Mouse (Mus musculus) adrenal gland, postnatal 14 days (tissue): ENCODE data around the gene E130308A19Rik. TPM values are rescaled to one million over a fixed set of nuclear protein-coding genes. Genes with fewer than 3 reads are reported as not detected.
A peak's percentile ranks its signal among the peaks of the same experiment; 100 is the strongest.

ENCODE experiments used
- DNase-seq: peaks from one replicate; pipeline ENCODE4 v3.0.0; 2021; ENCODE audit warnings: mixed read lengths
- total RNA-seq: library from RNA; stranded (reverse); gene quantifications from 2 replicates; pipeline ENCODE4 v1.2.3, GENCODE M21; 2021

Gene E130308A19Rik
- total RNA-seq, 1 experiment from 2014 or later = 17.2 TPM

- no peak for DNase-seq
Measured at GRCm38 (mm10) chr4:59682950-59683349, 56.9 kb downstream of the E130308A19Rik start.

- DNase-seq = no peak
Measured at GRCm38 (mm10) chr4:59684306-59684705, 58.3 kb downstream of the E130308A19Rik start.

GRCm38 (mm10) chr4:59686716-59687115 lies 60.7 kb downstream of the E130308A19Rik start:
- DNase-seq = no peak

- no peak for DNase-seq
Measured at GRCm38 (mm10) chr4:59689055-59689454, 63.0 kb downstream of the E130308A19Rik start.

- DNase-seq = no peak
Measured at GRCm38 (mm10) chr4:59690145-59690544, 64.1 kb downstream of the E130308A19Rik start.

GRCm38 (mm10) chr4:59696846-59697245 lies 70.8 kb downstream of the E130308A19Rik start:
- no peak for DNase-seq

GRCm38 (mm10) chr4:59697869-59698268 lies 71.9 kb downstream of the E130308A19Rik start:
- DNase-seq = no peak

- no peak for DNase-seq
Measured at GRCm38 (mm10) chr4:59699014-59699792, 73.2 kb downstream of the E130308A19Rik start.

GRCm38 (mm10) chr4:59709321-59709720 lies 83.3 kb downstream of the E130308A19Rik start:
- peak; percentile 80 for DNase-seq

GRCm38 (mm10) chr4:59710736-59711389 lies 84.9 kb downstream of the E130308A19Rik start:
- DNase-seq = no peak

GRCm38 (mm10) chr4:59712451-59712850 lies 86.4 kb downstream of the E130308A19Rik start:
- DNase-seq = no peak

- DNase-seq = no peak
Measured at GRCm38 (mm10) chr4:59712955-59713354, 86.9 kb downstream of the E130308A19Rik start.

- no peak for DNase-seq
Measured at GRCm38 (mm10) chr4:59714472-59714871, 88.5 kb downstream of the E130308A19Rik start.

GRCm38 (mm10) chr4:59714926-59715325 lies 88.9 kb downstream of the E130308A19Rik start:
- DNase-seq = no peak

- DNase-seq = no peak
Measured at GRCm38 (mm10) chr4:59715531-59715930, 89.5 kb downstream of the E130308A19Rik start.

GRCm38 (mm10) chr4:59717349-59717748 lies 91.3 kb downstream of the E130308A19Rik start:
- no peak for DNase-seq

GRCm38 (mm10) chr4:59718542-59718941 lies 92.5 kb downstream of the E130308A19Rik start:
- no peak for DNase-seq

GRCm38 (mm10) chr4:59719481-59720355 lies 93.7 kb downstream of the E130308A19Rik start:
- DNase-seq = no peak

GRCm38 (mm10) chr4:59721811-59722210 lies 95.8 kb downstream of the E130308A19Rik start:
- no peak for DNase-seq

- DNase-seq = no peak
Measured at GRCm38 (mm10) chr4:59725579-59725978, 99.6 kb downstream of the E130308A19Rik start.

GRCm38 (mm10) chr4:59726501-59726900 lies 100.5 kb downstream of the E130308A19Rik start:
- DNase-seq = no peak

GRCm38 (mm10) chr4:59727187-59727877 lies 101.3 kb downstream of the E130308A19Rik start:
- no peak for DNase-seq
